Mouse (Mus musculus) retina, postnatal 1 day (tissue): ENCODE data around the gene Rxfp2.
A peak's percentile ranks its signal among the peaks of the same experiment; 100 is the strongest.

Experiments
- DNase-seq: peaks from one replicate; pipeline ENCODE4 v3.0.0-alpha.2; 2012

Gene Rxfp2

DNA sequence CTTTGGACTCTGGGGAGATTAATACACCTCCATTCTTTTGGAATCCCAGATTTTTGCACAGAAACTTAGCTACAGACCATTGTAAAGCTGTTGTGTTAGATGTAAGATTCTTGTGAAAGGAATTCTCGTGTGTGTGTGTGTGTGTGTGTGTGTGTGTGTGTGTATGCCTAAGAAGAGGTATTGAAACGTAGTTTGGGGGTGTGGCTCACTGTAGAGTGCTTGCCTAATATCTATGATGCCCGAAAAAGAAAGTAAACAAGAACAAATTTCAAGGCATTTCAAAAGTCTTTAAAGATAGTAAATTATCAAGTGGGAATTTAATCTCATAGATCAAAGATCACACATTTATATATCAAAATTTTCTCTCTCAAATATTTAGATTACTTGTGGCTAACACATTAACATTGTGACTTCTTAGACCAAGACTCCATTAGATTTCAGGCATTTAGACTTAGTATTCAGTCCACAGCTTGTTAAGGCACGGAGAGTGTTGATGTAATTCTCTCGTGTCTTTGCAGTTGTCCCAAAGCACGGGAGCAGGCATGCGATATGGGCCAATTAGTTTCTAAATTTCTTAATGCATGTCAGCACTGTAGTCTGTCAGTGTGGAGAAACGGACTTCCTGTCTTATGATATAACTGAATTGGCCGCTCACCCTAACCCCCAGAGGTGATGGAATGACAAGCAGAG lies 97.9 kb downstream of the Rxfp2 start:
- DNase-seq, result no peak

DNA sequence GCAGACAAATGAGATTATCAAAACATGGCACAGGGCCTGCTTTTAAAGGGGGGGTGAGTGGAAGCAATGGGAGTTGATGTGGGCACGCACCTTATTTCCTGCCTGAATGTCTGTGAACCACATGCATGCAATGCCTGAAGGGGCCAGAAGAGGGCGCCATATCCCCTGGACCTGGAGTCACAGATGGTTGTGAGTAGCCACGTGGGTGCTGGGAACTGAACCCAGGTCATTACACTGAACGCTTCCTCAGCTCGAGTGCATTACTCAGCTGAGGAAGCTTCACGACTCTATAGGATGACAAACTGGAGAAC lies 98.4 kb downstream of the Rxfp2 start:
- DNase-seq, result peak; percentile 18

DNA sequence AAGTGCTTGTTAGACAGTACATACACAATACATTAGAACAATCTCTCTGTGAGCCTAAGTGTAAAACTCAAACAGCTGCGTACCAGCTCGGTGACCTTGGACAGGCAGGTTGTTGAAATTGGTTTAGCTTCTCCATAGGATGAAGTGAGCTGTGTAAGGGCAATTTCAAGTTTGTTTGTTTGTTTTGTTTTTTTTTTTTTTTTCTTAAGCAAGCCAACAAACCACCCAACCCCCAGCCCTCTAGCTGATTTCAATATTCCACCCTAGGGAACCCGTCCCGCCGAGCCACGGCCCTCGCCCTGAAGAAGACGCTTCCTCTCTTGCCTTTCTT lies 99.6 kb downstream of the Rxfp2 start:
- DNase-seq, result no peak

DNA sequence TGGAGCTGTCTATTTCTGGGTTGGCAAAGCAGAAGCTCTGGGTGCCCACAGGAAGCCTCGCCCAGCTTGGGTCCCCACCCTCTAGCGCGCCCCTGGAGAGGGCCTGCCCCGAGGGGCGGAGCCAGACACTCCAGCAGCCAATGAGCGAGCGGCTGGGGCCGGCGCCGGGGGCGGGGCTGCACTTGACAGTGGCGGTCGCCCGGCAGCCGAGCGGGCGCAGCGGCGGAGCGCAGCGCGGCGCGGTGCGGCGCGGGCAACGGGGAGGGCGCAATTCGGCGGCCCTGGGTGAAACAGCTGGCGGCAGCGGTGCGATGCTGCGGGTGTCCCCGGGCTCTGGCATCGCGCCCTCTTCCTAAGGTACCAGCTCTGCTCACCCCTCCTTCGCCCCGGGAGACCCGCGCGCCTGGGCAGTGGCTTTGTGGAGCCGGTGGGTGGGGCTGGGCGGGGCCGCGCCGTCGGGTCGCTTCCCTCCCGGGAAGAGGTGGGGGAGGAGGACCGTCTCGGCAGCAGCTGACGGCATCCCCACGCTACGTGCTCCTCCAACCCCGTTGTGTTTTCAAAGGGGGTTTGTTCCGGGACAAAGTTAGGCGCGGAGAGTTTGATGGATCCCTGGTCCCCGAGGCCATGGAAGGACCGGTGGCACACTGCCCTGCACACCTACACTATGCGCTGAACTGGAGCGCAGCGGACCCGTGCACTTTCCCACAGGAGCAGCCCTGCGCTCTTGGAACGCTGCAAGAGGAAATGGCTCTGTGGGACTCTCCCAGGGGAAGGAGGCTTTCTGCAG lies 100.2 kb downstream of the Rxfp2 start, which contains the start of gene Fry:
Gene Fry, plus strand, starts transcription at position 191 of the 787 bp plus-strand sequence.
- DNase-seq, result peak; percentile 94

DNA sequence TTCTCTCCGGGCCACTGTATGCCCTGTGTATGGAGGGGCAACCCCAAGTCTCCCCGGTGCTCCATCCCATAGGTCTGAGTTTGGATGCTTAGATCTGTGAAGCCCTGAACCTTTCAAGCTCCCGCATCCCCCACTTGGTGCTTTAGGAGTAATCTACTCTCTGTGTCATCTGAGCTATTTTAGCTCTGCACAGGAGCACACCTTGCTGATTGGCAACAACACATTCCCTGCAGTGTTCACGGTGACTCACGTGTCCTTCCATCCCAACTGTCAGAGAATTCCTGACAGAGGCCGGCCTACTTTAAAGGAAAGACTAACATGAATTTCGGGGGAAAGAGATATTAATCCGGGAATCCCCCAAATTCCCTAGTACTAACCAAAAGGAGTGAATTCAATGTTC lies 102.2 kb downstream of the Rxfp2 start:
- DNase-seq, result no peak

DNA sequence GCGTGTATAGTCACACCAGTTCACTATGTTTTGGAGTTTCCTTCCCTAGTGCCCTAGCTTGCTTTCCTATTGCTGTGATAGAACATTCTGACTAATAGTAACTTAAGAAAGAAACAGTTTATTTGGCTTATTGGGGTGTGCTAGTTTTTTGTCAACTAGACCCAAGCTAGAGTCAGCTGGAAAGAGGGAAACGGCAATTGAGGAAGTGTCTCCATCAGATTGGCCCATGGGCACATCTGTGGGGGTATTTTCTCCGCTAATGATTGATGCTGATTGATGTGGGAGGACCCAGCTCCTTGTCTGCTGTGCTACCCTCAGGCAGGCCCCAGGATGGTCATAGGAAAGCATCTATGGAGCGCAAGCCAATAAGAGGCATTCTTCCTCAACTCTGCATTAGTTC lies 103.6 kb downstream of the Rxfp2 start:
- no peak for DNase-seq

DNA sequence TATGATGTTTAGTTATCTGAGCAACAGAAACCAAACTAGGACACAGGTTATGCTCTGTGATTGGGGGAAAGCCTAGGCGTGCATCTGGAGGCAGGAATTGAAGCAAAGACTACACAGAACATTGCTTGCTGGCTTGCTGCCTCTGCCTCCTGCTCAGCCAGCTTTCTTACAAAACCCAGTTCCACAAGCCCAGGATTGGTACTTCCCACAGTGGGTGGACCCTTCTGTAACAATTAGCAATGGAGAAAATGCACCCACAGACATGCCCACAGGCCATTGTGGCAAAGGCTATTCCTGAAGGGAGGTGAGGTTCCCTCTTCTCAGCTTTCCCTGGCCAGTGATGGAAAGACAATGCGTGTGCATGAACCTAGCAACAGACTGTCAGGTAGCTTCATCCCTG lies 104.1 kb downstream of the Rxfp2 start:
- no peak for DNase-seq

DNA sequence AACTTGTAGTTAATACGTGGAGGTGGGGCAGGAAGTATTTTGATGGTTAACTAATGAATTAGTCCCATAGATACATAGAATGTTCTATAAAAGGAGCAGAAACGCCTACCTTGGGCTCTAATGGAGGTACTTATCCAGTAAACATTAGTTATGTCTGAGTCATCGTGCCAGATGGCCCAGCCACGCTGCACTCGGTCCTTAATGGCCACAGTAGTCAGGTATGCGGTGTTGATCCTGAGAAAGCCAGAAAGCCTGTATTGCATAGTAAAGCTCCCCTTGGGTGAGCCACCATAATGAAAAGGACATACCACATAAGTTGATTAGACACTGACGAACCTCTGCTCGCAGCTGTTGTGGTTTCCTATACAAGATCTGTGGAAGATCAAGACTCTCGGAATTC lies 107.4 kb downstream of the Rxfp2 start:
- no peak for DNase-seq

DNA sequence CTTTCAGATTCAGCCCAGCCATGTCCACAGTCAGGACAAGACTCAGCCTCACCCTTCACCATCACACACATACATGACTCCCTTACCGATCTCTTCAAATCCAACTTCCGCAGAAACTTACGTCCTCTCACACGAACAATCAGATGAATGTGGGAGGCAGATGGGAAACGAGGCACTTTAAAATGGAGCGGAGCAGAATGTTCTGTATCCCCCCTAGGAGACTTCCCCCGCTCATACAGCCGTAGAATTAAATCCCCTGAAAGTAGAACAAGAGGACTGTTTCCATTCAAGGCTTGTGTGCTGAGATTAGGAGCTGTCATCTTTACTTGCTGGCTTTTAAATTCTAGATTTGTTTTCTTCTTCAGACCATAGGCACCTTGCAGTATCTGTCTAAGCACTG lies 110.0 kb downstream of the Rxfp2 start:
- no peak for DNase-seq

DNA sequence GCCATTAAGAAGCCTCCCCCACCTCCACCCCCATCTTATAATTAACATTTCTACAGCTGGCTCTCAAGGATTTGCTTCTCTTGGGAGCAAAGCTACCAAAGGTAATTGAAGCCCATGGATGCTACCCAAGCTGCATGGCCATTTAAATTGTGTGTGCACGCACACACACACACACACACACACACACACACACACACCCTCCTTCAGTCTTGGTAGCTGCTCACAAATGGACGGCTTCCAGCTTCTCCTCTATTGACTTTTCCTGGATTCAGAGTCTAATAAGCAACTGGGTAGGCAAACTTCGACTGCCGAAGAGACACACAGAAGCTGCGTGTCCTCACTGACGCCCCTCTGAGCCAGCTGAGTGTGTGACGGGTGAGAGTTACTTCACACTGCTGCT lies 111.7 kb downstream of the Rxfp2 start:
- DNase-seq, result no peak

DNA sequence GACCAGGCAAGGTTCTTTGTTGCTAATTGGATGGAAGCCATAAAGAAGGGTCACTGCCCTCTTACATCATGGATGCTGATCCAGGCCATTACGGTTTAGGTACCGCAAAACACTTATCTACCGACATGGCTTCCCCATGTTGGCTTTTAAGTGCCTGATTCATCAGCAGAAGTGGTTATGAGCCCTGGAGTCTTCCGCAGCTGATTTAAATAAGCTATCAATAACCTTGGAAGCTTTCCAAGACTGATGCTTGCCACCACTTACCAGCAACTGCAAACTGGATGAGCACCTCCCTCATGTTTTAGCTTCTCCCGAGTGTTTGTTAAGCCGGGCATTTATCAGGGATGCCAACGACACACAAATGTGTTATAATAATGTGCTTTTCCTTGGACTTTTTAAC lies 112.7 kb downstream of the Rxfp2 start:
- peak; percentile 6 for DNase-seq
